Mouse (Mus musculus) MEL-GATA-1-ER (cell line): ENCODE data around the gene Dpep1.
A peak's percentile ranks its signal among the peaks of the same experiment; 100 is the strongest.

Experiments
- DNase-seq: peaks from one replicate; pipeline ENCODE4 v3.0.0-alpha.2; 2012; ENCODE audit warnings: low read depth; ENCODE audit errors: extremely low read depth

Dpep1 gene

DNA sequence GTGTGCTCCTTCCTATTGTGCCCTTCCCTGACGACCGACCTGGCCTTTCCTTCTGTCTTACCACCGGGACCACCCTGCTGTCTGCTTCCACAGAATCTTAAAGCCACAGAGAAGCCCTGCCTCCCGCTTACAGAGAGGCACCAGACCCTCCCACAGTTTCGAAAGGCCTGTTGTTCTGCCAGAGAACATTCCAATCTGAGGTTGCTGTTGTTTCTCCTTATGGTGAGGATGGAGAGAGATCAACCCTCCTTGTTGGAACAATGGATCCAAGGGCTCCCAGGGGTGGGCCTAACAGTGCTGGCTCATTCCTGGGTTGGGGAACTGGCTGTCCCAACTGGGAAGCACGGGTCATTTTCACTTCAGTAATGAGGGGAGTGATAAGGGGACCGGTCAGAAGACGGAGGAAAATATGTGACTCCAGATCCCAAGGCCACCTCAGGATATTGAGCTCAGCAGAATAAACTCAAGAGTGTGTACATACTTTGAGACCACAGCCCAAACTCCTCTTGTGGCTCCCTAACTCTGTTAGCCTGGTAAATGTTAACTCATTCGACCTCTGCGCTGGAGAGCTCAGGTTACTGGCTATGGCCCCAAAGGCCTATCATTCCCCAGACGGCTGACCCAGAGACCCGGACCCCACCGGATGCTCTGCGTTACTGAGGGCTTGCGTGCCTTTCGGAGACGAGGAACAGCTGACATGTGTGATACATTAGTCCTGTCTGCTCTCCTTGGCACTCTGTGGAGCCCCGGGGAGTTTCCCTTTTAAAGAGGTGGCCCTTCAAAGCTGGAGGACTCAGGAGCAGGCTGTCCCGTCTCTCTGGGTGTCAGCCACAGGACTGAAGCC is at the start of gene Dpep1:
Gene Dpep1 (plus strand): TSS at position 677 of the 844 bp plus-strand sequence.
- no peak for DNase-seq

DNA sequence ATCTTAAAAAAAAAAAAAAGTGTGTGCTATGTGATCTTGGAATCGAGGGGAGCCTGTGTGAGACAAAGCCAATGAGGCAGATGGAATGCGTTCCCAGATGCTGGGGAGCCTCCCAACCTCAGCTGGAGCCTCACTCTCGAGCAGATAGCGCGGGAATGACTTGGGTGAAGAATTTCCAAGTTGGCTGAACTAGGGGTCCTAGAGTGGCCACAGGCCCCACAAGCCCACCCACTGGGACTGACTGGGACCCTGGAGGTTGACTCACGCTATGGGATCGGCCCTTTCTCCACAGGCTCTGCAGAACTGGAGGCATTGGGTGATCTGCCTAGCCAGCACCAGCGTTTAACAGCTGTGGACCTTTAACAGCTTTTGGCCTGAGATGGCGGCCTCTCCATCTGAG is 49.8 kb upstream of the Dpep1 start:
- no peak for DNase-seq

DNA sequence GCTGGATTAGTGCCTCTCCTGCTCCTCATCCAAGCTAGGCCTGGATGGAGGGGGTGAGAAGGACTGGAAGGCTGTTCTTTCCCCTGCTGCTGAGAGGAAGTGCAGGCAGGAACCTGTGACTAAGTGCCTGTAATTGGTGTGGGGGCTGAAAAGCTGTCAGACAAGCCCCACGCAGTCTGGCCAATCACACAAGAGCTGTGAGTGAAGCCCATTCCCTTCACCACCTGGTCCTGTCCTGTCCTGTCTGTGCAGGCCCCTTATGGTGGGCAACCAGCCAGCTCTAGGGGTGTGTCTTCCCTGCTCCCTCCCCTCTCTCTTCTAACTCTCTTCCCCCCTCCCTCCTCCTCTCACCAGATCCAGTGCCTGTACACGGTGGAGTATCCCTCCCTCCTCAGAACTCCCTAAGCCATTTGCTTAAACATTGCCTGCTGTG is 48.4 kb upstream of the Dpep1 start:
- DNase-seq = no peak

DNA sequence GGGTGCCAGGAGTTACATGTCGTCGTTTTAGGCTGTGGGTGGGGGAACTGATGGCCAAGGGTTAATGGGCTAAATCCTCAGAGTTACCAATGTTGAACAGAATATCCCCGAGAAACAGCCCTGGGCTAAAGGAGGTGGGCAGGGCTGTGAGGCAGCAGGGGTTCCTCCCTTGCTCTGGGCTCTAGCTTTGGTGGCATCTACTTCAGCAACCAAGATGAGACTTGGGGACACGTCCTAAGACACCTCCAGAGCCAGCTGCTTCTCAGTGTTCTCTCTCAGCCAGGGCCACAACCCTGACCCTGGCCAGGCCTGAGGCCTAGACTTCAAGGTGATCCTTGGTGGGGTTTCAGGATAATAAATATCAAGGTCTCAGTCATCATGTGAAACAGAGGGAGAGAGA is 47.3 kb upstream of the Dpep1 start:
- DNase-seq = no peak

DNA sequence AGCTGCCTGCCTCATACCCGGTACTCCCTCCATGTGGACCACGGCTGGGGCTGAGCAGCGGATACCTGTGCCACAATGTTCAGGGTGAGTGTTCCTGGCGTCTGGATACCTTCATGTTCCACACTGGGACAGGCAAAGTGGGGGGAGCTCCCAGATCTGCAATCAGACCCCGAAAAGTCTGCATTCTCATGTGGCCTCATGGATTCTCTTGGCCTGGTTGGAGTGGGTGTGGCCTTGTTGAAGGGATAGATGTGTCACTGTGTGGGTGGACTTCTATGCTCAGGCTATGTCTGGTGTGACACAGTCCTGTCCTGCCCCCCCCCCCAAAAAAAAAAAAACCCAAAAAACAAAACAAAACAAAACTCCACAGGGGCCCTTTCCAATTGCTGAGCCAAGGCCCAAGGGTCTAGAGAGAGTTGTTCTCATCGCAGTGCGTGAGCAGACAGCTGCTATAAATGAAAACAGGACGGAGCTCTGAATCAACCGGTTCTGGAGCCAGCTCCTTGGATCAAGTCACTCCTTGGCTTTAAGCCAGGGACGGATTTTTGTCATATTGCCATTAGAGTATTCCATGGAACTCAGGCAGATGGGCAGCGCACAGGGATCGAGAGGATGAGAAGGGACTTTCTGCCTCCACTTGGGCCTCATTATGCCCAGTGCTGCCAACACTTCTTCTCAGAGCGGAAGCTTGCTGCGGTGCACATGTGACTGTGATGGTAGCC is 44.1 kb upstream of the Dpep1 start:
- no peak for DNase-seq

DNA sequence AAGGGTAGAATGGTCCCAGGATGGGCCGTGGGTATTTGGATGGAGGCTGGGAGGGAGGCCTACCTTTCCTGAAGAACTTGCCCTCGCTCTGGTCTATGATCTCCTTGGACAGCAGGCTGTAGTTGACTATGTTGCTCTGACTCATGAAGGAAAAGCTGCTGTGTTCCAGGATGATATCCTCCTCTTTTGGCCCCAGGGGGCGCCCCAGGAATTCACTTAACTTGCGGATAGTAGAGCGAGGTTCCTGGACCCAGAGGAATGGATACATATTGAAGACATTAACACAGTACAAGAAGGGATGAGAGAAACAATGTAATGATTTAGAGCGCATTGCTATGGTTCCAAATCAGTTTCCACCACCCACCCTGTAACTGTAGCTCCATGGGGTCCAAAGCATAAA is 40.8 kb upstream of the Dpep1 start:
- peak; percentile 11 for DNase-seq

DNA sequence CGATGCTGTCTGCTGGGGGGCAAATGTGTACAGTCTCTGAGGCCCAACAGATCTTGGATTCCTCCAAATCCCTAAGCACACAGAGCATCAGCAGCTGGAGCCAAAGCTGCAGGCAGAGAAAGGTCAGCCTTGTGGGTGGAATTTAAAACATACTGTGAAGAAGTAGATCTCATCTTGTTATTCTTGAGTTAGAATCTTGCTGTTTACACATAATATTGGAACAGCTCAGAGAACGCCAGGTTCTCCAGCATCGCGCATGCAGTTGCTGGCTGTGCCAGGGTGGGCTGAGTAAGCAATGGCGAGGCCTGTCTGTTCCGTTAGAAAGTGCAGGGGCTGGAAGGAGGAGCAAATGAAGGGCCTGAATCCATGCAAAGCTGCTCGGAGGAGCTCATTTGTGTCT is 39.7 kb upstream of the Dpep1 start:
- DNase-seq = no peak

DNA sequence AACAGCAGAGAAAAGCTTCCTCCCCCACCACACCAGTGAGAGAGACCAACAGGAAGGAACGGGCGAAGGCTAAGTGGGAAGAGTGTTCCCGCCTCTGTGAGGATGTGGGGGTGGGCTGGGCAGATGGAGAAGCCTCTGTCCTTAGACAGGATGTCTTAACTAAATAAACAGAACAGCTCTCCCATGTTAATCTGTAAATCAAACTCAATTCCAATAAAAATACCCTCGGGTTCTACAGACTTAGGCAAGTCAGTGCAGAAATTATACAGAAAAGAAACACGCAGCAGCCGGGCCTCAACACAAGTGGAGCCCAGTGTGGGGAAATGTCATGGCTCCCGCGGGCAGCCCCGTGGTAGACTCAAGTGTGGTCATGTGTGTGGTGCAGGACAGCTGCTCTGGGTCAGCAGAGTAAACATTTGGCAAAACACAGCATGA is 35.3 kb upstream of the Dpep1 start:
- no peak for DNase-seq

DNA sequence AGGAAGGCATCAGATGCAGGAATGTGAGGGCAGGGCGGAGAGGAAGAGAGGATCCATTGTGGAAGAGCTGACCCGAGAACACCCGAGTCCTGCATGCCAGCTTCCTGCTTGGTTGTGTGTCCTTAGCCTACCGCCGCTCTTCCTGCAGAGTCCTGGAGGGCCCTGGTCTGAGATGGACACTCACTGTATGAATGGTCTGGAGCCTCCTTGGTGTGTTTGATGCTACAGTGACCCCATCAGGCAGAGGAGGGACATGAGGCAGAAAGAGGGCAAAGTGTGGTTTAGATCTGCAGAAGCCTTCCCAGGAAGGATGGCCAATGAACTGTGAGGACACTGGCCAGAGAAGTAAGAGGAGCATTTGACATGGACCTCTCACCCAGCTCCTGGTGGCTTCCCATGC is 30.9 kb upstream of the Dpep1 start:
- DNase-seq = no peak

DNA sequence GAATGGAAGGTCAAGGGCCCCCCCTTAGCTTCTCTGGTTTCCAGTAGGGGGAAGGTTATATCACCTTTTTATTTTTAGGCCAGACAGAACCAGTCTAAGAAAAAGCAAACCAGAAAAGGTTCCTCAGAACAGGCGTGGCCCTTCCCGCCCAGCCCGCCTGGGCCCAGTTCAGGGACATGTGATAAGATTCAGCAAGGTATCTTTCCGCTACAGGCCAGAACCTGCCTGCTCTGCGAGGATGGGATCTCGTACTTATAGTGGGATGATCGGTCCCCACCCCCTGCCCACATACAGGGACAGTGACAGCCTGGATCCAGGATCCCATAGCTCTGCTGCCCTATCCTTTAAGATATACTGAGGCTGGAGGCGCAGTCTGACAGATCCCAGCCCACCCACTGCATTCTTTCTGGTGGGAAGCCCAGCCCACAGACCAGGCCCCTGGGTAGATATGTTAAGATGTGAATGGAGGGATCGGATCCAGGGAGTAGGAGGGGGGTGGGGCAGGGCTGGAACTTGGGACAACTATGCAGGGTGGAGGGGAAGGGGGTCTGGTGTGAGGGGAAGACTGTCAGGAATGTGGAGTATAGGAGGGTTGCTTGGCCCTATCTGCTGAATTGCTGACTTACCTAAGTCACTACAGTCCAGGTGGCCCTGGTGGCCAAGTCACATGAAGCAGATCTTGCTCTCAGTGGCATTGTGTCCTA is 29.8 kb upstream of the Dpep1 start:
- DNase-seq = no peak

DNA sequence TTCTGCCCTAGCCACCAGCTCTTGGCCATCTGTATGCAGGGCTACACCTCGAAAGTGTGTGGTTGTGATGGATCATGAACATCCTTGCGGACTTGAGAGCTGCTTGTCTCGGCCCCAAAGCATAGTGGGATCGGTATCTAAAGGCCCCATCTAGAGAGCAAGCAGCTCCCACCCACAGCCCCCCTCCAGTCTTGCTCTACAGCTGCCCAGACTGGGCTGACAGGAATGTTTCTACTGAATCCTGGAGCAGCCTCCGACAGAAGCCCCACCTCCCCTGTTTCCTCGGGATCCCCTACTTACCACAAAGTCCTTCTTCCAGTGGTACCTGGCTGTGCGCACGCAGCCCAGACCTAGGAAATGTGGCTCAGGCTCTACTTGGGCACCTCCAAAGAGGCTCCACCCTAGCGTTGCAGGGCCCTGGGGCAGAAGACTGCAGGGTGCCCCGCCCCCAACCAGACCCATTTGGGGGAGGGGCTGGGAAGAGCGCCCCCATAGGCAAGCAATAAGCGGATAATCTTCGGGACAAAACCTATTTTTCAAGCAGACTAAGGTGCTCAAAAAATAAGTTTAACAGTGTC is 28.1 kb upstream of the Dpep1 start, which contains the start of gene Sult5a1:
Gene Sult5a1 (minus strand): TSS at position 428 of the 578 bp plus-strand sequence.
- DNase-seq = no peak

DNA sequence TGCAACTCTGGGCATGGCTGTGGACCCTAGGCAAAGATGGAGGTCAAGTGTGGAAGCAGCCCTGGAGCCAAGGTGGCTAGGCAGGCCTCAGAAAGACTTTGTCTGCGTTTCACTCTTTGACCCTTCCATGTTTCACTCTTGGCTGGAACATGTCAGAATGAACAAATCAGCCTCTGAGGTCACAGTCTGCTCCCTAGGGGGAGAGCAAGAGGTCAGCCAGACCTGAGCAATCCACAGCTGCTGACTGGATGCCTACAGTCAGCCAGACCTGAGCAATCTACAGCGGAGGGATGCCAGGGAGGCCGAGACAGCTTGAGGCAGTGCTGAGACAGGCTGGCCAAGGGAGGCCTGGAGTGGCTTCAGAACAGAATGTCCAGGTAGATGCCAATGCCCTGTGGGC is 4.7 kb upstream of the Dpep1 start:
- no peak for DNase-seq

DNA sequence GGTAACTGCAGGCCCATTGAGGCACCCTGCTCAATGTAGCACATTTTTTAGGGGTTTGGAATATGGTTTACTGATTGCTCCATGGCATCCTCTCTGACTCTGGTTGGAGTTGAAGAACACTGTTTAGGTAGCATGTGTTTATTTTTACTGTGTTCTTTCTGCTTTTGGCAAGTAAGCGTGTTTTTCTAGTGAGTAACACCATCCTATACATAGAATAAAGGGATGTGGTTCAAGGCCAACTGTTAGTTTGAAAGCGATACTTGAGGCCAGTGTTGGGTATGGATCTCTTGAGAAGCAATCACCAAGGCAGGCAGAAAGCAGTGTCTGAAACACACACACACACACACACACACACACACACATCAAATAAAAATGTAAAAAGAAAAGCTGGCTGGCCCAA is 2.0 kb downstream of the Dpep1 start:
- DNase-seq = no peak

DNA sequence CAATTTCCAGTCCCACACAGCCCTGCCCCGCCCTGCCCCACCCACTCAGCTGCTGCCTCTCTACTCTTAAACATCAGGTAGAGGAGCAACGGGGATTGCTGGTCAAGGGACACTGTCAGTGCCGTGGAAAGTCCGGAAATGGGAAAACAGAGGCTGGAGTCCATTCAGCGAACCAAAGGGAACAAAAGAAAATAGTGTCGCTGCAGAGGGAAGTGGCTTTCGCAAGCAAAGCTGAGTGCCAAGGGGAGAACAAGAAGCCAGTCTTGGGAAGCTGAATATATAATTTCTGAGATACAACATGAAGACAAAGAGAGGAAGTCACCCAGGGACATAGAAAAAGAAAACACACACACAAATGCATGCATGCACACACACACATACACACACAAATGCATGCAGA is 2.8 kb downstream of the Dpep1 start:
- no peak for DNase-seq

DNA sequence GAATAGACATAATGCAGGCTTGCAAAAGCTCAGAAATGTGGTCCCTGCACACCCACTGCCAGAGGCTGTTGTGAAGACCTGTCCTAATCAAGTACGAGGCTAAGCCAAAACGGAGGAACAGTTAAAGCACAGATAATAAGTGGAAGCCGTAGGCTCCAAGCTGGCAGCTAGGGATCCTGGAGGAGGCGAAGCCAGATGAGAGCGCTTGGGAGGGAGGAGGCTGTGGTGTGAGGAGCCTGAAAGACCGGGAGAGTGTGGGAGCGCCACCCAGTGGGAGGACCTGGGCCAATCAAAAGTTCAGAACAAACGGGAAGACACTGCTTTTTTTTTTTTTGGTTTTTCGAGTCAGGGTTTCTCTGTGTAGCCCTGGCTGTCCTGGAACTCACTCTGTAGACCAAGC is 4.6 kb downstream of the Dpep1 start:
- peak; percentile 60 for DNase-seq

DNA sequence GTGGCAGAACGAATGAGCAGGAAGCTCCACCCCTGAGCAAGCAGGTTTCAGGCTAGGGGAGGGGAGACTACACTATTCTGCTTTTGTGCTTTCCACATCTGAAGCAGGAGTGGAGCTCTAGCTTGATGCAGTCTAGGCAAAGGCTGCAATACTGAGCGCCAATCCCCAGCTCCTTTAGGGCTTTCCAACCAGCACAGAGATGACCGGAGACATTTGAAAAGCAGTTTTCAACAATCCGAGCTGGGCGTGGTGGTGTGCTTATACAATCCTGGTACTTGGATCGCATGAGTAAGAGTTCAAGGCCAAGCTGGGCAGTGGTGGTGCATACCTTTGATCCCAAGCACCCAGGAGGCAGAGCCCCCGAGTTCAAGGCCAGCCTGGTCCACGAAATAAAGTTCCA is 5.9 kb downstream of the Dpep1 start:
- no peak for DNase-seq

DNA sequence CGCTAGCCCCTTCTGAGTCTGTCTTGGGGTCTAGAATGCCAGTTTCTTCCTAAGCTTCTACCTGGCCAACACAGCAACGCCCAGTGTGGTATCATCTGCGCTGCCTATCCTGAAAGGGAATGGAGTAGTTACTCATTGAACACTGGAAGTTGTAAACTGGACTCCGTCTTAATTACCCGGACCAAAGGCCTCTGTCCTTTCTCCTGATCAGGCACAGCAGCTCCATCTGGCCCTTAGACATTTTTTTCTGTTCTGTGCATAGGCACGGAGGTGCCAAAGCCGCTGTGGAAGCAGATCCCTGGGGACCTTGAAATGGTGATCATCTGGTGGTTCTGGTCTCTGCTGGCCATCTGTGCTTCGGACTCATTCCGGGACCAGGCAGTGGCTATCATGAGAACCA is 7.7 kb downstream of the Dpep1 start:
- DNase-seq = no peak

DNA sequence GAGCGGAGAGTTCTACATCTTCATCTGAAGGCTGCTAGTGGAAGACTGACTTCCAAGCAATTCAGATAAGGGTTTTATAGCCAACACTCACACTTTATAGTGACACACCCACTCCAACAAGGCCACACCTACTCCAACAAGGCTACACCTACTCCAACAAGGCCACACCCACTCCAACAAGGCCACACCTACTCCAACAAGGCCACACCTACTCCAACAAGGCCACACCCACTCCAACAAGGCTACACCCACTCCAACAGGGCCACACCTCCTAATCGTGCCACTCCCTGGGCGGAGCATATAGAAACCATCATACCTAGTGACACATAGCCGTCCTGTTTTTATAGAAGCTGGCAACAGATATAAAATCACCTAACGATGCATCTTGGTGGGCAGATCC is 11.0 kb downstream of the Dpep1 start:
- DNase-seq = peak; percentile 37

DNA sequence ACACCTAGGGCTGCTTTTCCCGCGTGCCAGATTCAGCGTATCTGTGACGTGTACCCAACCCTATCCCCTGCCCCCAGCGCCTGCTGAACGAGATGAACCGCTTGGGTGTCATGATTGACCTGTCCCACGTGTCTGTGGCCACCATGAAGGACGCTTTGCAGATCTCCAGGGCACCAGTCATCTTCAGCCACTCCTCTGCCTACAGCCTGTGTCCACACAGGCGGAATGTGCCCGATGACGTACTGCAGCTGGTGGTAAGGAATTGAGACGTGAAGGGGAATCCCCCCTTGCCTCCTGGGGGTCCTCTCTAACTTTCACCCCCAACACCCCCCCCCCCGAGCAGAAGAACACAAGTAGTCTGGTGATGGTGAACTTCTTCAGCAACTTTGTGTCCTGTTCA is 13.8 kb downstream of the Dpep1 start:
- DNase-seq = no peak

DNA sequence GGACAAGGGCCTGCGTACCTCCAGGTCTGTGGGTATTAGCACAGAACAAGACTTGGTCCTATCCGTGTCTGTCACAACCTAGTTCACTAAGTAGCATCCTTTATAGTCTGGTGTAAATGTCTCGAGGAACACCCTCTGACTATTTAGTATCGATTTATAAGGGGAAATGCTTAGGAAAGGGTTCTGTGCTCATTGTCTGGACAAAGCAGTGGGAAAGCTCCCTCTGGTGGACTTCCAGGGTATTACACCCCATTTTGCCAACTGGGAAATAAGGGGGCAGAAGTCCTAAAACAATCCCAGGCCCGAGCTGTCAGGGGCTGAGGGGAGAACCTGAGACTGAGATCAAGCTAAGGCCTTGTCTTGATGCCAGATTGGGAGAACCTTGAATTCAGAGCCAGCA is 16.2 kb downstream of the Dpep1 start:
- DNase-seq = peak; percentile 47

DNA sequence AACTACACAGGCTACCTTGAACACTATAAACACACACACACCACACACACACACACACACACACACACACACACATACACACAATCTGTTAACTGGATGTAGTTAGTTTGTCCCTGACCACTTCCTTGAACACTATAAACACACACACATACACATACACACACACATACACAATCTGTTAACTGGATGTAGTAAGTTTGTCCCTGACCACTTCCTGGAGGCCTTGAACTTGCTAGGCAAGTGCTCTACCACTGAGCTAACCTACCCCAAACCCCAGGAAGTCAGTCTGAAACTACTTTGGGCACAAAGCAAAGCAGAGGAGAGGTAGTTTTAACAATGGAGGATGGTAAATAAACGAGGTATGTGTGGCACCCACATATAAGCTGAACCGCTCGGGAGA is 17.5 kb downstream of the Dpep1 start:
- no peak for DNase-seq

DNA sequence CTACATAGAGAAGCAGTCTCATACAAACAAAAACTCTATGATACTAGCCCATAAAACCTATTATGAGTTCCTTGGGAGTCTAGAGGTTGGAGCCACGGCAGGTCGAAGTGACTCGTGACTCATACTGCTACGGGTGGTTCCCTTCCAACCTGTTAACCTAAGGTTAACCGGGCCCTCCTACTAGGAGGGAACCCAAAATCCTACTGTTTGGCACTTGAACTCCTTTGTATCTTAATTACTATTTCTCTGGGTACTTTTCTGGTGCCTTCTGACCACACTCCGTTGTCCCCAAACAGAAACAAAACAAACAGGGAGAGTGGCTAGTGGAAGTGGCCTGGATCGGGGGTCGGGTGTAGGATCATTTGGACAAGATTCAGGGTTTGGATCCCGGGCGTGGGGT is 25.8 kb downstream of the Dpep1 start:
- no peak for DNase-seq
